Mouse (Mus musculus) hindbrain, embryonic 14.5 days (tissue): Measurements from ENCODE around the gene Ntmt1. TPM values are rescaled to one million over a fixed set of nuclear protein-coding genes. Genes with fewer than 3 reads are reported as not detected.
A peak's percentile ranks its signal among the peaks of the same experiment; 100 is the strongest.

Experiments used
- ATAC-seq: fragments of 200-750 bp; cut with Nextera tagmentation; 2 replicates; pipeline ENCODE4 v1.8.0; 2017; ENCODE audit warnings: moderate number of reproducible peaks, mild to moderate bottlenecking, moderate TSS enrichment, moderate library complexity; ENCODE audit not compliant: low FRiP score
- DNase-seq: peaks from one replicate; pipeline ENCODE4 v3.0.0-alpha.2; 2015; ENCODE audit warnings: low spot score
- H3K27ac ChIP-seq: fragments of 300-500 bp; sonication (generic); 2 replicates; pipeline ENCODE4 v1.5.1; 2014; ENCODE audit warnings: mild to moderate bottlenecking, moderate library complexity
- H3K27me3 ChIP-seq: fragments of 300-500 bp; sonication (generic); 2 replicates; pipeline ENCODE4 v1.6.1; 2014; ENCODE audit warnings: mild to moderate bottlenecking, low read length, mixed read lengths; ENCODE audit not compliant: control insufficient read depth, insufficient read depth
- H3K36me3 ChIP-seq: fragments of 300-500 bp; sonication (generic); replicated peaks from 2 replicates; pipeline ENCODE4 v1.6.1; 2014; ENCODE audit not compliant: control insufficient read depth, insufficient read depth
- H3K4me1 ChIP-seq: fragments of 300-500 bp; sonication (generic); replicated peaks from 2 replicates; pipeline ENCODE4 v1.6.1; 2014; ENCODE audit warnings: antibody characterized with exemption, low read length, mixed read lengths; ENCODE audit not compliant: control insufficient read depth, insufficient read depth
- H3K4me2 ChIP-seq: fragments of 300-500 bp; sonication (generic); replicated peaks from 2 replicates; pipeline ENCODE4 v1.6.1; 2014; ENCODE audit warnings: mild to moderate bottlenecking, moderate library complexity
- H3K4me3 ChIP-seq: fragments of 300-500 bp; sonication (generic); replicated peaks from 2 replicates; pipeline ENCODE4 v1.5.1; 2014; ENCODE audit warnings: mild to moderate bottlenecking, low read length
- H3K9ac ChIP-seq: fragments of 300-500 bp; sonication (generic); 2 replicates; pipeline ENCODE4 v1.6.1; 2014
- H3K9me3 ChIP-seq: fragments of 300-500 bp; sonication (generic); 2 replicates; pipeline ENCODE4 v1.6.1; 2016; ENCODE audit warnings: low read length; ENCODE audit not compliant: control insufficient read depth
- WGBS: fragments of 180-500 bp; shearing (Covaris S2); extraction: QIAGEN DNeasy Blood & Tissue Kit; methylation state at CpG from one replicate; pipeline ENCODE4 v1.1.7; 2014; 5-methylcytosine and 5-hydroxymethylcytosine counted together
- polyA plus RNA-seq: library from polyadenylated mRNA; unstranded; fragments of >200 nt; fragmentation: Nextera tagmentation; extraction: Ambion mirVana; gene quantifications from 2 replicates; pipeline ENCODE4 v1.2.1, GENCODE M21; 2014

The Ntmt1 gene
- polyA plus RNA-seq, 1 experiment from 2014 or later = 102 TPM

- WGBS = 83% methylated on average over 5 of the region's 5 CpGs
- Histone ChIP-seq H3K36me3 (peaks cover 22% of the 10 kb centered on the region), H3K9ac (0 out of 2 replicates have a peak overlapping the region, but pooled peaks have one; percentile 43), H3K9me3 (no peaks in the 10 kb centered on the region), H3K4me2 (peak overlapping the region; percentile 93), H3K4me3 (0 out of 2 replicates have a peak overlapping the region, but pooled peaks have one; percentile 9), H3K27me3 (no peaks in the 10 kb centered on the region), H3K4me1 (peaks cover 14% of the 10 kb centered on the region), H3K27ac (no peak overlapping the region)
- ATAC-seq (no peak), DNase-seq (no peak)
Observed at GRCm38 (mm10) chr2:30809503-30809902, 1.9 kb downstream of the Ntmt1 start.

DNA sequence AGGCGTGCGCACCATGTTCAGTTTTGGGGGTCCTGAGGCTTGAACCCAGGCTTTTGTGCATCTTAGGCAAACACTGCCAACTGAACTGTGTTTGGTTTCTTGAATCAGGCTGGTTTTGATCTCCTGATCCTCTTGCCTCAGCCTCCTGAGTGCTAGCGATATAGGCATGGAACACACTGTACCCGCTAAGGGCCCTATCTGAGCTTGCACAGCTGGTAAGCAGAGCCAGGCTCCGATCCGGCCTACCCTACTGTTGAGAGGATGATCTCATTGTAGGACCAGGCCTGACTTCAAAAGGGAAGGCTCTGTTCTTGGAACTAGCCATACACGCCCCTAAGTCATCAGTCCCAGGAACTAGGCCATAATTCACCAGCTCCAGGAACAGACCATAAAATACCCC lies 2.9 kb downstream of the Ntmt1 start:
- 94% methylated on average over 7 of the region's 7 CpGs for WGBS
- Histone ChIP-seq H3K36me3 (peaks cover 31% of the 10 kb centered on the region), H3K4me3 (no peak overlapping the region), H3K9ac (no peak overlapping the region), H3K9me3 (no peaks in the 10 kb centered on the region), H3K4me2 (0 out of 2 replicates have a peak overlapping the region, but pooled peaks have one; percentile 9), H3K27me3 (no peaks in the 10 kb centered on the region), H3K27ac (no peak overlapping the region), H3K4me1 (peaks cover 14% of the 10 kb centered on the region)
- ATAC-seq (no peak), DNase-seq (no peak)

GRCm38 (mm10) chr2:30816383-30816782 lies 8.8 kb downstream of the Ntmt1 start:
- 88% methylated on average over 1 of the region's 1 CpGs for WGBS
- no peak for DNase-seq
- peaks cover 78% of the 10 kb centered on the region for H3K36me3 ChIP-seq
- ATAC-seq = no peak
- H3K27ac ChIP-seq = no peak overlapping the region
- H3K9me3 ChIP-seq = 0 out of 2 replicates have a peak, but pooled peaks cover 3% of the 10 kb centered on the region
- no peak overlapping the region for H3K9ac ChIP-seq
- H3K4me1 ChIP-seq = no peaks in the 10 kb centered on the region
- no peaks in the 10 kb centered on the region for H3K27me3 ChIP-seq
- H3K4me2 ChIP-seq = no peak overlapping the region
- no peak overlapping the region for H3K4me3 ChIP-seq

- Histone ChIP-seq H3K9ac (no peak overlapping the region), H3K27ac (no peak overlapping the region), H3K27me3 (no peaks in the 10 kb centered on the region), H3K4me3 (no peak overlapping the region), H3K4me1 (no peaks in the 10 kb centered on the region), H3K9me3 (0 out of 2 replicates have a peak, but pooled peaks cover 3% of the 10 kb centered on the region), H3K36me3 (peaks cover 84% of the 10 kb centered on the region), H3K4me2 (no peak overlapping the region)
- no peak for ATAC-seq
- DNase-seq = no peak
- 93% methylated on average over 5 of the region's 5 CpGs for WGBS
Observed at GRCm38 (mm10) chr2:30819873-30820272, 12.2 kb downstream of the Ntmt1 start.

DNA sequence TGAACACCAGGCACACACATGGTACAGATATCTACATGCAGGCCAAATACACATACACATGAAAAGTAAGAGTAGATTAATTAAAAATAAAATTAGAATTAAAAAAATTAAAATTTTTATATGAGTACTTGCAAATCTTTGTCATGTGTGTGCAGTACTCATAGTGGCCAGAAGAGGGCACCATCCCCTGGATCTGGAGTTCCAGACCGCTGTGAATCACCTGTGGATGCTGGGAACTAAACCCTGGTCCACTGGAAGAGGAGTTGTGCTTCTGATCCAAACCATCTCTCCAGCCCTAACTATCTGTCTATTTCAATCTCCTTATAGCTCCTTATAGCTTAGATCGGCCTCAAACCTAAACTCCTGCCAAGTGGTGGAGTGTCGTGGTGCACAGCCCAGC lies 13.4 kb downstream of the Ntmt1 start:
- Histone ChIP-seq H3K4me1 (no peaks in the 10 kb centered on the region), H3K9ac (no peak overlapping the region), H3K4me2 (no peak overlapping the region), H3K4me3 (no peak overlapping the region), H3K36me3 (peaks cover 86% of the 10 kb centered on the region), H3K27ac (no peak overlapping the region), H3K27me3 (no peaks in the 10 kb centered on the region), H3K9me3 (0 out of 2 replicates have a peak, but pooled peaks cover 3% of the 10 kb centered on the region)
- WGBS = 97% methylated on average over 3 of the region's 3 CpGs
- no peak for DNase-seq
- no peak for ATAC-seq

- Histone ChIP-seq H3K36me3 (peaks cover 84% of the 10 kb centered on the region), H3K9ac (no peak overlapping the region), H3K4me1 (peaks cover 11% of the 10 kb centered on the region), H3K4me2 (no peak overlapping the region), H3K27me3 (no peaks in the 10 kb centered on the region), H3K9me3 (0 out of 2 replicates have a peak, but pooled peaks cover 3% of the 10 kb centered on the region), H3K27ac (no peak overlapping the region), H3K4me3 (no peak overlapping the region)
- no peak for DNase-seq
- ATAC-seq = no peak
- 94% methylated on average over 8 of the region's 8 CpGs for WGBS
Observed at GRCm38 (mm10) chr2:30822460-30822859, 14.8 kb downstream of the Ntmt1 start.

GRCm38 (mm10) chr2:30823385-30824153 lies 15.9 kb downstream of the Ntmt1 start:
- Histone ChIP-seq H3K4me2 (no peak overlapping the region), H3K9me3 (0 out of 2 replicates have a peak, but pooled peaks cover 3% of the 10 kb centered on the region), H3K4me3 (no peak overlapping the region), H3K36me3 (peaks cover 74% of the 10 kb centered on the region), H3K9ac (no peak overlapping the region), H3K27ac (no peak overlapping the region), H3K4me1 (peaks cover 11% of the 10 kb centered on the region), H3K27me3 (no peaks in the 10 kb centered on the region)
- DNase-seq (peak; percentile 52), ATAC-seq (peak; percentile 46)
- 73% methylated on average over 13 of the region's 13 CpGs for whole genome bisulfite sequencing

- H3K4me1 ChIP-seq = peaks cover 11% of the 10 kb centered on the region
- no peaks in the 10 kb centered on the region for H3K9me3 ChIP-seq
- peak overlapping the region; percentile 91 for H3K9ac ChIP-seq
- 38% methylated on average over 26 of the region's 26 CpGs for WGBS
- H3K36me3 ChIP-seq = peaks cover 46% of the 10 kb centered on the region
- 0 out of 2 replicates have a peak overlapping the region, but pooled peaks have one; percentile 64 for H3K27ac ChIP-seq
- peak overlapping the region; percentile 99 for H3K4me3 ChIP-seq
- H3K4me2 ChIP-seq = peak overlapping the region; percentile 91
- DNase-seq (no peak), ATAC-seq (no peak)
- H3K27me3 ChIP-seq = no peaks in the 10 kb centered on the region
Observed at GRCm38 (mm10) chr2:30826825-30827748, 19.5 kb downstream of the Ntmt1 start.
